Mouse (Mus musculus): ENCODE measurements around the gene Trim56. TPM values are rescaled to one million over a fixed set of nuclear protein-coding genes. Genes with fewer than 3 reads are reported as not detected.
A peak's percentile ranks its signal among the peaks of the same experiment; 100 is the strongest.

Trim56 gene
- polyA plus RNA-seq, 1 experiment from 2014 or later = 8.2 TPM

- Histone ChIP-seq H3K4me2 (ENCODE audit: low read depth, severe bottlenecking) (no peak overlapping the region), H3K36me3 (ENCODE audit: control insufficient read depth, insufficient read depth, low read length) (no peaks in the 10 kb centered on the region), H3K9me3 (ENCODE audit: control insufficient read depth, low read length) (no peaks in the 10 kb centered on the region), H3K27ac (replicated peaks; ENCODE audit: low read depth, low read length) (no peak overlapping the region), H3K4me3 (ENCODE audit: low read depth, low read length) (no peak overlapping the region), H3K27me3 (ENCODE audit: control insufficient read depth, insufficient read depth, low read length) (no peaks in the 10 kb centered on the region), H3K4me1 (ENCODE audit: control insufficient read depth, insufficient read depth, low read length) (peaks cover 4% of the 10 kb centered on the region; the same call in 1 of the 2 replicates), H3K9ac (ENCODE audit: low read length) (no peak overlapping the region)
- DNase-seq (ENCODE audit: low spot score) (no peak), ATAC-seq (ENCODE audit: insufficient number of reproducible peaks, low FRiP score, low TSS enrichment, low read depth) (no peak)
- 93% methylated on average over 7 of the region's 7 CpGs for WGBS
These were observed 38.8 kb downstream of the Trim56 start for GRCm38 (mm10) chr5:137077187-137077586.

GRCm38 (mm10) chr5:137076191-137076930 lies 39.6 kb downstream of the Trim56 start:
- Histone ChIP-seq H3K9me3 (ENCODE audit: control insufficient read depth, low read length) (no peaks in the 10 kb centered on the region), H3K4me1 (ENCODE audit: control insufficient read depth, insufficient read depth, low read length) (peaks cover 7% of the 10 kb centered on the region), H3K4me2 (ENCODE audit: low read depth, severe bottlenecking) (no peak overlapping the region), H3K36me3 (ENCODE audit: control insufficient read depth, insufficient read depth, low read length) (no peaks in the 10 kb centered on the region), H3K27me3 (ENCODE audit: control insufficient read depth, insufficient read depth, low read length) (no peaks in the 10 kb centered on the region), H3K9ac (ENCODE audit: low read length) (no peak overlapping the region), H3K27ac (replicated peaks; ENCODE audit: low read depth, low read length) (no peak overlapping the region), H3K4me3 (ENCODE audit: low read depth, low read length) (no peak overlapping the region)
- no peak for DNase-seq (ENCODE audit: low spot score)
- 54% methylated on average over 12 of the region's 12 CpGs for WGBS
- ATAC-seq (ENCODE audit: insufficient number of reproducible peaks, low FRiP score, low TSS enrichment, low read depth) = no peak

- Histone ChIP-seq H3K27ac (replicated peaks; ENCODE audit: low read depth, low read length) (no peak overlapping the region), H3K9ac (ENCODE audit: low read length) (no peak overlapping the region), H3K27me3 (ENCODE audit: control insufficient read depth, insufficient read depth, low read length) (no peaks in the 10 kb centered on the region), H3K4me2 (ENCODE audit: low read depth, severe bottlenecking) (no peak overlapping the region), H3K9me3 (ENCODE audit: control insufficient read depth, low read length) (no peaks in the 10 kb centered on the region), H3K4me3 (ENCODE audit: low read depth, low read length) (no peak overlapping the region), H3K36me3 (ENCODE audit: control insufficient read depth, insufficient read depth, low read length) (no peaks in the 10 kb centered on the region), H3K4me1 (ENCODE audit: control insufficient read depth, insufficient read depth, low read length) (peaks cover 7% of the 10 kb centered on the region)
- DNase-seq (ENCODE audit: low spot score) (no peak), ATAC-seq (ENCODE audit: insufficient number of reproducible peaks, low FRiP score, low TSS enrichment, low read depth) (no peak)
- 69% methylated on average over 6 of the region's 6 CpGs for WGBS
These were observed 40.3 kb downstream of the Trim56 start for GRCm38 (mm10) chr5:137075726-137076125.

- DNase-seq (ENCODE audit: low spot score) (no peak), ATAC-seq (ENCODE audit: insufficient number of reproducible peaks, low FRiP score, low TSS enrichment, low read depth) (no peak)
- Histone ChIP-seq H3K9me3 (ENCODE audit: control insufficient read depth, low read length) (no peaks in the 10 kb centered on the region), H3K27ac (replicated peaks; ENCODE audit: low read depth, low read length) (no peak overlapping the region), H3K9ac (ENCODE audit: low read length) (no peak overlapping the region; the same call in 1 of the 2 replicates), H3K4me3 (ENCODE audit: low read depth, low read length) (no peak overlapping the region), H3K4me2 (ENCODE audit: low read depth, severe bottlenecking) (no peak overlapping the region), H3K4me1 (ENCODE audit: control insufficient read depth, insufficient read depth, low read length) (peaks cover 7% of the 10 kb centered on the region), H3K27me3 (ENCODE audit: control insufficient read depth, insufficient read depth, low read length) (no peaks in the 10 kb centered on the region), H3K36me3 (ENCODE audit: control insufficient read depth, insufficient read depth, low read length) (no peaks in the 10 kb centered on the region)
- 36% methylated on average over 6 of the region's 6 CpGs for WGBS
These were observed 41.8 kb downstream of the Trim56 start for GRCm38 (mm10) chr5:137074191-137074651.

GRCm38 (mm10) chr5:137073141-137073540 lies 42.9 kb downstream of the Trim56 start:
- Histone ChIP-seq H3K9me3 (ENCODE audit: control insufficient read depth, low read length) (no peaks in the 10 kb centered on the region), H3K4me1 (ENCODE audit: control insufficient read depth, insufficient read depth, low read length) (peaks cover 7% of the 10 kb centered on the region), H3K36me3 (ENCODE audit: control insufficient read depth, insufficient read depth, low read length) (no peaks in the 10 kb centered on the region), H3K27ac (replicated peaks; ENCODE audit: low read depth, low read length) (no peak overlapping the region), H3K9ac (ENCODE audit: low read length) (no peak overlapping the region), H3K4me3 (ENCODE audit: low read depth, low read length) (no peak overlapping the region), H3K27me3 (ENCODE audit: control insufficient read depth, insufficient read depth, low read length) (no peaks in the 10 kb centered on the region), H3K4me2 (ENCODE audit: low read depth, severe bottlenecking) (no peak overlapping the region)
- WGBS = 93% methylated on average over 8 of the region's 8 CpGs
- ATAC-seq (ENCODE audit: insufficient number of reproducible peaks, low FRiP score, low TSS enrichment, low read depth) = no peak
- DNase-seq (ENCODE audit: low spot score) = no peak

GRCm38 (mm10) chr5:137072079-137072960 lies 43.7 kb downstream of the Trim56 start, which contains the start of gene Serpine1:
Gene Serpine1 (minus strand): TSS chr5:137072268.
- Histone ChIP-seq H3K4me1 (ENCODE audit: control insufficient read depth, insufficient read depth, low read length) (peaks cover 7% of the 10 kb centered on the region), H3K9ac (ENCODE audit: low read length) (peak within 1 kb of the TSS; percentile 52), H3K9me3 (ENCODE audit: control insufficient read depth, low read length) (no peaks in the 10 kb centered on the region; the same call in 1 of the 2 replicates), H3K27ac (replicated peaks; ENCODE audit: low read depth, low read length) (peak within 1 kb of the TSS; percentile 25; the same call in 1 of the 2 replicates), H3K4me2 (ENCODE audit: low read depth, severe bottlenecking) (peak within 1 kb of the TSS; percentile 54), H3K4me3 (ENCODE audit: low read depth, low read length) (0 out of 2 replicates have a peak within 1 kb of the TSS, but pooled peaks have one; percentile 17), H3K27me3 (ENCODE audit: control insufficient read depth, insufficient read depth, low read length) (no peaks in the 10 kb centered on the region), H3K36me3 (ENCODE audit: control insufficient read depth, insufficient read depth, low read length) (no peaks in the 10 kb centered on the region)
- peak; percentile 85 for DNase-seq (ENCODE audit: low spot score)
- WGBS = 23% methylated on average over 23 of the region's 23 CpGs
- ATAC-seq (ENCODE audit: insufficient number of reproducible peaks, low FRiP score, low TSS enrichment, low read depth) = peak; percentile 97

GRCm38 (mm10) chr5:137070881-137071605 lies 45.0 kb downstream of the Trim56 start:
- peaks cover 7% of the 10 kb centered on the region for H3K4me1 ChIP-seq (ENCODE audit: control insufficient read depth, insufficient read depth, low read length)
- no peaks in the 10 kb centered on the region for H3K27me3 ChIP-seq (ENCODE audit: control insufficient read depth, insufficient read depth, low read length)
- H3K27ac ChIP-seq (replicated peaks; ENCODE audit: low read depth, low read length) = no peak overlapping the region
- H3K36me3 ChIP-seq (ENCODE audit: control insufficient read depth, insufficient read depth, low read length) = no peaks in the 10 kb centered on the region
- no peak overlapping the region for H3K4me2 ChIP-seq (ENCODE audit: low read depth, severe bottlenecking)
- H3K9ac ChIP-seq (ENCODE audit: low read length) = no peak overlapping the region
- H3K4me3 ChIP-seq (ENCODE audit: low read depth, low read length) = no peak overlapping the region
- DNase-seq (ENCODE audit: low spot score) (no peak), ATAC-seq (ENCODE audit: insufficient number of reproducible peaks, low FRiP score, low TSS enrichment, low read depth) (no peak)
- WGBS = 85% methylated on average over 19 of the region's 19 CpGs
- no peaks in the 10 kb centered on the region; the same call in 1 of the 2 replicates for H3K9me3 ChIP-seq (ENCODE audit: control insufficient read depth, low read length)

- no peak overlapping the region for H3K4me2 ChIP-seq (ENCODE audit: low read depth, severe bottlenecking)
- no peak overlapping the region for H3K4me3 ChIP-seq (ENCODE audit: low read depth, low read length)
- H3K36me3 ChIP-seq (ENCODE audit: control insufficient read depth, insufficient read depth, low read length) = no peaks in the 10 kb centered on the region
- no peaks in the 10 kb centered on the region; the same call in 1 of the 2 replicates for H3K9me3 ChIP-seq (ENCODE audit: control insufficient read depth, low read length)
- peaks cover 7% of the 10 kb centered on the region for H3K4me1 ChIP-seq (ENCODE audit: control insufficient read depth, insufficient read depth, low read length)
- H3K27me3 ChIP-seq (ENCODE audit: control insufficient read depth, insufficient read depth, low read length) = no peaks in the 10 kb centered on the region
- WGBS = 75% methylated on average over 4 of the region's 4 CpGs
- H3K9ac ChIP-seq (ENCODE audit: low read length) = no peak overlapping the region
- DNase-seq (ENCODE audit: low spot score) (no peak), ATAC-seq (ENCODE audit: insufficient number of reproducible peaks, low FRiP score, low TSS enrichment, low read depth) (no peak)
- H3K27ac ChIP-seq (replicated peaks; ENCODE audit: low read depth, low read length) = no peak overlapping the region
These were observed 47.3 kb downstream of the Trim56 start for GRCm38 (mm10) chr5:137068711-137069110.
